Mouse (Mus musculus): ENCODE results near the gene Ankrd52.

Ankrd52 gene

GRCm38 (mm10) chr10:128401056-128401455 lies 24.1 kb downstream of the Ankrd52 start, which contains the start of gene Slc39a5:
Gene Slc39a5 (minus strand): TSS chr10:128401229.
- no peak for DNase-seq (ENCODE audit: low spot score)

- DNase-seq (ENCODE audit: low spot score): no peak
Observed at GRCm38 (mm10) chr10:128401638-128402037, 24.7 kb downstream of the Ankrd52 start.

GRCm38 (mm10) chr10:128403931-128404330 lies 27.0 kb downstream of the Ankrd52 start:
- DNase-seq (ENCODE audit: low spot score): no peak

DNA sequence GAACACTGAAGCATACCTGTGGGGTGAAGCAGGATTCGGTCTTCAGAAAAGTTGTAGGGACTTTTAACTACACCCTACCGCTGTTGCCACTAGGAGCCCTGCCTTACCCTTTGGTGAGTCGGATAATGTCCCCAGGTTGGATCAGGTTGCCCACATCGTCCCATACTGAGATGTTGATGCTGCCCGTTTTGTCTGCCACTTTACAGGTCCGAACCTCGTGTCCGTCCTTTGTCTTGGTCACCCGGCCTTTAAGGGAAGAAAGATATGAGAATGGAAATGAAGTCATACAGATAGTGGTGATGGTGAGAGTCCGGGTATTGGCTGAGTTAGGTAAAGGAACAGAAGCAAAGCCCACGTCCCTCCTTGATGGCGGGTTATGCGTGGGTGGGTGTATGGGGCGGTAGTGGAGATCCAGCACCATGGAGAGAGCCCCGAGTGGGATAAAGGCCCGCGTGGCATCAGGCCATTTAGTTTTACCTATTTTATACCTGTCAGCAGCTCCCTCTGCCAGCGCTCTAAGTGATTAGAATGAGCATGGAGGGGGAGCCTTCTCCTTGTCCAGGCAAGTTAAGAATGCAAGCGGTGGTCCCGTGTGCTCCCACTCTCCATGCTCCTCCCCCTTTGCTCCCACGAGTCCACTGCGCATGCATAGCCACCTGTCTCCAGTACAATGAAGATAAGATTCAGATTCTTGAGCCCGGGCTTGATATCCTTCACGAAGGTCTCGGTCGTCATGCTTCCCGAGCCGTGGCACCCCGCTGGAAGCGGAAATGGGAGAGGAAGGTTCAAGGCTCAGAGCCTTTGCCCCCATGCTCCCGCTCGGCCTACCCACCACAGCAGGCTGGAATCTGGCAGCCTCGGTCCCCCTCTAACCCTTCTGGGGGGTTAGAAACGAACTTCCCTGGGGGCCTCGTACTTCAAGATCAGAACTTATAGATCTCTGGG lies 31.9 kb downstream of the Ankrd52 start:
- no peak for DNase-seq (ENCODE audit: low spot score)

- DNase-seq (ENCODE audit: low spot score): peak; percentile 98
Observed at GRCm38 (mm10) chr10:128409692-128410559, 33.0 kb downstream of the Ankrd52 start.

DNA sequence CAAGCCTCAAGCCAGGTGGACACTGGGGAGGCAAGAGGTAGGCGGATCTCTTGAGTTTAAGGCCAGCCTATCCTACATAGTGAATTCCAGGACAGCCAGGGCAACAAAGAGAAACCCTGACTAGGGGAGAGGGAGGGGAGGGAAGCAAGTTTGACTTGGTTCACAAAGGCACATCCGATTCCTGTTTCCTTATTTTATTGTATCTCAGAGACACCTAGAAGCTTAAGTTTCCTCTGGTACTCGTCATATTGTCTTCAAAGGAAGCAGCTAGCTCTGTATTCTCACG lies 33.6 kb downstream of the Ankrd52 start:
- no peak for DNase-seq (ENCODE audit: low spot score)

DNA sequence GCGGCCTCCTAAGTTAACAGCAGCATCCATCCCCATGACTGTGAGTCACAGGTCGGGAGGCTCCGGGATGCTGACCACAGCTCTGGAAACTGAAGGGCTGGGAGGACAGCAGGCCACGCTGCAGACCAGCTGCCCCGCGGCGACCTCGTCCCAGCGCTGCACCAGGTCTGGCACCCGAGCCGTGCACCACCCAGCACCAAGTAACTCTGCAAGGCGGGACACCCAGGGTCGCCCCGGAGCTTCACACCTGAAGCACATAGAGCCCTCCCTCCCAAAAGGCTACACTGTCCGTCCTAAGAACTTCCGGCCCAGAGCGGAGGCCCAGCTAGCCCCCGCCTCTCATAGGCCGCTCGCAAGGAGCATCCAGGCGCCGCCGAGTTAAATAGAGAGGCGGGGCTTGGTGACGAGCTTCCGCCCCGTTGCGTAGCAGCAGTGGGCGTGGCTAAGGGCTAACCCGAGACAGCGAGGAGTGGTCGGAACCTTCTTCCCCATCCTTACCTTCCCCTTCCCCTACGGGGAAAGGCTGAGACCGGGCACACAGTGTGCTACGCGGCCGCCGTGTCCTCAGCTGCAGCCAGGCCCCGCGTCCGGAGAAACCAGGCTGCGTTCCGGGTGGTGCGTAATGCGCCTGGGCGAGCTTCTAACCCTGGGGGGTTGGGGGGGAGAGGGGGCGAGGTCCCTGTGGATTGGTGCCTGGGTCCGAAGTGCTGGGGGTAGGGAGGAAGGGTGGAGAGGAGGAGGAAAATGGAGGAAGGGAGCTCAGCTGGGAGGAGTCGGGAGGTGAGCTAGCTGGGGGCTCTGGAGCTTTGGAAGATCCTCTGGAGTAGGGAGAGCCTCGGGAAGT lies 34.5 kb downstream of the Ankrd52 start, which contains the start of the genes Nabp2 and Rnf41:
TSS of gene Nabp2 (minus strand) at position 282 of the 844 bp plus-strand sequence.
TSS of gene Rnf41 (plus strand) at position 447 of the 844 bp plus-strand sequence.
- peak; percentile 97 for DNase-seq (ENCODE audit: low spot score)

DNA sequence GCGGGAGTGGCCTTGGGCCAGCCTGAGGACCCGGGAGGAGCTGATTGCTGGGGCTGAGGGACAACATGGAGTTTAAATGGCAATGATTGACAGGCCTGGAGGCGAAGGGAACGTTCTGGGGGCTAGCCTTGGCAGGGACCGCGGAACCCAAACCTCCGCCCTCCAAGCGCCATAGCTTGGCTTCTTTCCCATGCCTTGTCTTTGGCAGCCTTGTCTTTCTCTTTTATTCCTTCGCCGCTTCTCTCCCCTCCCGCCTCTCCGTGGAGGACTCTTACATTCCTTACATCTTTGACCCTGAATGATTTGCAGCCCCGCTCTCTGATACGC lies 35.1 kb downstream of the Ankrd52 start:
- DNase-seq (ENCODE audit: low spot score): peak; percentile 24

DNA sequence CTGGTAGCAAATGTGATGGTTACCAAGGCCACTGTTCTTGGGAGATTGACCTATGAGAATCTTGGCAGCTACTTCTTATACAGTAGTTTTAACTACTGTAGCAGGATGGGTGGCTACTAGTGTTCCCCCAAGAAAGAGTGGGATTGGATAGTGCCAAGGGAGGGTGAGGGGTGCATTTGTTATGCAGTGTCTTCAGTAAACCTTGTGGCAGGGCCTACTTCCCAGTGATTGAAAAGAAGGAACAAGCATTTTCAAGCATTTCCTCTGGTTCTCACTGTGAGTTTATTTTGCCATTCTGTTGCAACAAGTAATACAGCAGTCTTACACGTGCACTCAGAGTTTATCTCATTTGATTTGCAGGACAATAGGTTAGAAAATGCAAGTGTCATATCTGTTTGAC lies 35.6 kb downstream of the Ankrd52 start:
- no peak for DNase-seq (ENCODE audit: low spot score)

DNA sequence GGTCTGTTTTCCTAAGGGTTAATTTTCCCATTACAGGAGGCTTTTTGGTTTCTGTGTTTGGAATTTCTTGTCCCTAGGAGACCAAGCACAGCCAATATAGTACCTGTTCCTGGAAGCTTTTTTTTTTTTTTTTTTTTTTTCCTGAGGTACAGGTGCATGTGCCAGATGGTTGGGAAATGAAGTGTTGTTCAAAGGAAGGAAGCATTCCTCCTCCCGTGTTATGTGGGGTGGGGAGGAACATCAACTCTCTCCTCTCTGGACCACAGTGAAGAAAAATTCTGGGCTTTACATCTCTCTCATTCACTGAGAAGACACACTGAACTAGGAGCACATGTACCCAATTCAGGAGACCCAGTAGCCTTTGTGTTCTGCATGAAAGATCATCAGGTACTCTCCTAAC lies 36.2 kb downstream of the Ankrd52 start:
- DNase-seq (ENCODE audit: low spot score): no peak

- no peak for DNase-seq (ENCODE audit: low spot score)
Observed at GRCm38 (mm10) chr10:128414848-128415247, 37.9 kb downstream of the Ankrd52 start.

DNA sequence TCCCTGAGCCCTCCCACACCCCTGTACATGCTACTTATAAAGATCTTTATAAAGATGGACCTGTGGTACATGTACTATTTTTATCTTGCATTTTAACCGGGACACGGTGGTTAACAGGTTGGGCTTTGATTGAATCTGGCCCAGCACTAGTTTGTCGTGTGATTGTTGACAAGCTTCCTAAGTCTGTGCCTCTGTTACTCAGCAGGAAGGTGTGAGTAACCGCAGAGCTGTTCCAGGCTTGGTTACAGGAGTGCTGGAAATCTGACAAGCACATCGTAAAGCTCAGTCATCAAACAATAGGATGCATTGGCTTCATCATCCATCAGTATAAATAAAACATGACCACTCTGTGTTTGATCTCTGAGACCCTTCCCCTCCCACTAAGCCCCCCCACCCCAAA lies 45.5 kb downstream of the Ankrd52 start:
- no peak for DNase-seq (ENCODE audit: low spot score)

DNA sequence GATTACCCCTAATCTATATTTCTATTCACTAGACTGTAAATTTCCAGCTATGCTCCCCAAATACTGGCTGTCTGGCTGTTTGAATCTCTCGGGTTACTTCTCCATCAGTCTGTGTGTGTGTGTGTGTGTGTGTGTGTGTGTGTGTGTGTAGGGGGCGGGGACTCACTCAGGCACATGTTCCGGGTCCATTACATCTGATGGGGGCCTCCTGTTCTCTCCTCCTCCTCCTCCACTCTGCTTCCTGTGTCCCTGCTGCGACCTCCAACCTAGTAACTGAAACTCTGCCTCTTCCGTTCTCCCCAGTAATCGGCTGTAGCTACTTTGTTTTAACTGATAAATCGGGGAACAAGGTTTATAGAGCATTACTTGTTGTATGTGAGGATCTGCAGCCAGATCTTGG lies 47.7 kb downstream of the Ankrd52 start:
- DNase-seq (ENCODE audit: low spot score): no peak

DNA sequence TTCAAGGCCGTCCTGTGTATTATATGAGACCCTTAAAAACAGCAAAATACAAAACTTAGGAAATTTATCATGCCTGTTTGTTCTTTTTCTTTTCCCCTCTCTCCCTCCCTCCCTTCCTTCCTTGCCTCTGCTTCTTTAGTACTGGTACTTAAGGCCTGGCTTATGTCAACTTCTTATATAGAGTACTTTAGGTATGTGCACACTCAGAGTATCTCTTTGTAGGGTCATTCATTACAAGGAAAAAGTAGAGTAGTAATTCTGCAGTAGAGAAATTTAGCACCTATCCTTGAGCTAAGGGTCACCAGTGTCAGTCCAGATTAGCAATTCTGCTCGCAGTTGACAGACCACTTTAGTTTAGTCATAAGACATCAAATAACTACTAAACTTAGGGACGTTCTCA lies 48.3 kb downstream of the Ankrd52 start:
- DNase-seq (ENCODE audit: low spot score): no peak

DNA sequence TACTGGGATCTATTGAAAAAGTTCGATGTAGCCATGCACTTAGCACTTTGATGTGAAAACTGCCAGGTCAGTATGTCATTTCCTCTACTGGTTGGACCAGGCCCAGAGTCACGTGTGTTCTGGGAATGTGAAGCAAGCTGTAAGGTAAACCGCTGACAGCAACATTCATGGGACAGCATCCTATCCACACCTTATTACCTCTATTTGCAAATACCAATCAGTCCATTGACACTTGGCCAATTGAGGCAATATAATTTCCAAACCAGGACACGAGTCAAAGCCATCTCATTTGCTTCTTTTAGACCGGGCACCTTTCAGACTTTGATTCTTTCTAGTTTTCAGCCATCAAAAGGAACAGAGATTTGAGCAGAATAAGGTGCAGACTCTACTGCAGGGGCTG lies 52.1 kb downstream of the Ankrd52 start:
- no peak for DNase-seq (ENCODE audit: low spot score)

DNA sequence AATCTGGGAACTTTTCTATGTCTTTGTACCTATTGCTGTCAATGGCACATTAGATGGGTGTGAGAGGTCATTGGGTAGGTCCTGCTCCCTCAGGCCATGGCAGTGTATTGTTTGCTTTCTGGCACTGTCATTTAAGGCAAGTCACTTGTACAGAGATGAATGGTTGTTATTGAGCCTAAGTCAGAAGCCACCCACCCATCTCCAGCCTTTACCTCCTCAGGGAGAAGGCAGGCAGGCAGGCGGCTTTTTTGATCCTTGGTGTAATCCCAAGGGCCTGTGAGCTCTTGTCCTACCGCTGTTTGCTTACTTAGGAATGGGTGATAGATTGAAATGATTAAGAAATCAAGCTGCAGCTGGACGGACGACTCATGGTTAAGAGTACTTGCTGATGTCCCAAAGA lies 52.5 kb downstream of the Ankrd52 start:
- DNase-seq (ENCODE audit: low spot score): no peak

DNA sequence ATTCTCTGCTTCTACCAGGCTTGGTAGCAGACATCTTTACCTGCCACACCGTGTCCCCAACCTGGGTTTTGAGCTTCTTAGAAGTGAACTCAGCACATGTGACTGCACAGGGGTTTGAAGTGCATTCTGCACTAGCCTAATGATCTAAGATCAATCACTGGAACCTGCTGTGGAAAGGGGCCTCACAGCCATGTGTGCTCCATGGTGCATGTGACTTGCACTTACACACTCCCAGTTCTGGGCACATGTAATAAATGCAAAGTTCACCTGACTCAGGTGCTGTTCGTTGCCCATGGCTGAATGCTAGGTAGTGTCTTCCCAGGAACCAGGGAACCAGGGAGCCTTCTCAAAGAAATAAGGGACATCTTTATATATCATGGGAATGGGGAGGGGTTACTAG lies 56.5 kb downstream of the Ankrd52 start:
- no peak for DNase-seq (ENCODE audit: low spot score)

DNA sequence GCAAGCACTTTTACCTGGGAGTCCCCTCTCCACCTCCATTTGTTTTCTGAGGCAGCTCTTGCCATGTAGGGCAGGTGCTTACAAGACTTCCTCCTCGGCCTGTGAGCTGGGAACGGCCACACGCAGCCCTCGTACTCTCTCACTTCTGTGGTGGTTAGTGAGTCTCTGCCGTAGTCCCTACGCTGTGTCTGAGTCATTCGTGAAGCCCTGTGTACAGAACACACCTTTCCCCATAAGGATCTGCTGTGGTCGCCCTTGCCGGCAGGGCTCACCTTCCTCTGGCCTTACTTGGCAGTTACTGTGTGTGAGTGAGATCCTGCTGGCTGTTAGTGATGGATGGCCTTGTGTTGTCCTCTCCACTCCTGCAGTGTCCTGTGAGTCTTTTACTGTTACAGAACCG lies 57.8 kb downstream of the Ankrd52 start:
- DNase-seq (ENCODE audit: low spot score): peak; percentile 43

DNA sequence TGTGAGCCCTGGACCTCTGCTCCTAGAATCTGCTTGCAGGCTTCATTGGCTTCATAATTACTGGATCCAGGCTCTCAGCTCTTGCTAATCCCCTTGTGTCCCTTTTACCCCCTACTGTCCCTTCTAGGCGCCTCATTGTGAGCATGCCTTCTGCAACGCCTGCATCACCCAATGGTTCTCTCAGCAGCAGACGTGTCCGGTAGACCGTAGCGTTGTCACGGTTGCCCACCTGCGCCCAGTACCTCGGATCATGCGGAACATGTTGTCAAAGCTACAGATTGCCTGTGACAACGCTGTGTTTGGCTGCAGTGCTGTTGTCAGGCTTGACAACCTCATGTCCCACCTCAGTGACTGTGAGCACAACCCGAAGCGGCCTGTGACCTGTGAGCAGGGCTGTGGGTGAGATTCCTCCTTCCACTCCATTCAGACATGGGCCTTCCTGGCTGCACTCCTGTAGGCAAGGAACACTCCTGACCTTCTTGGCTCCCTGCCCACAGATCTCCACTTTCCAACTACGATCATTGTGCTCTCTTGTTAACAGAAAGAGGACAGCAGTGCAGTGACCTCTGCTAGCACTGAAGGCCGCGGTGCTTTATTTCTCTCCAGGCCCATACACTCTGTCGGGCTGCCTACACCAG lies 58.4 kb downstream of the Ankrd52 start:
- peak; percentile 50 for DNase-seq (ENCODE audit: low spot score)

DNA sequence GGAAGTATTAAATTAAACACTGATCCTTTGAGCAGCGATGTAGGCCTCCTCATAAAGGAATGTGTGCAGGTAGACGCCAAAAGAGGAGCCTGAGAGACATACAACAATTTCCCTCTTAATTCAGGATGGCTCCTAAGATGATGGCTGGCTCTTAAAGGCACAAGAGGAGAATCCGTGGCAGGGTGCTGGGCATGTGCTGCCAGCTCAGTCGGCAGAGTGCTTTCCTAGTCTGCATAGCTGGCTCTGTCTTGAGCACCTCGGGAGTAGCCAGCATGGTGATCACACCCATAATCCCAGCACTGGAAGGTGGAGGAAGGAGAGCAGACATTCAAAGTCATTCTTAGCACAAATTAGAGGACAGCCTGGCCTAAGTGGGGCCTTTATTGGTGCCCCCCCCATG lies 59.0 kb downstream of the Ankrd52 start:
- no peak for DNase-seq (ENCODE audit: low spot score)

GRCm38 (mm10) chr10:128436376-128436775 lies 59.5 kb downstream of the Ankrd52 start:
- no peak for DNase-seq (ENCODE audit: low spot score)
